Mouse (Mus musculus) bone marrow macrophage, adult 2 months (primary cell): Measurements from ENCODE around the gene Ctnnd2.

ENCODE experiments used
- CTCF ChIP-seq: IDR thresholded peaks from 2 replicates; pipeline ENCODE4 v1.5.1; 2012; ENCODE audit warnings: low read depth, mild to moderate bottlenecking, low read length, moderate library complexity
- POLR2A ChIP-seq: IDR thresholded peaks from 2 replicates; pipeline ENCODE4 v1.6.1; 2012; ENCODE audit warnings: mild to moderate bottlenecking, low read depth, low read length, borderline replicate concordance

DNA sequence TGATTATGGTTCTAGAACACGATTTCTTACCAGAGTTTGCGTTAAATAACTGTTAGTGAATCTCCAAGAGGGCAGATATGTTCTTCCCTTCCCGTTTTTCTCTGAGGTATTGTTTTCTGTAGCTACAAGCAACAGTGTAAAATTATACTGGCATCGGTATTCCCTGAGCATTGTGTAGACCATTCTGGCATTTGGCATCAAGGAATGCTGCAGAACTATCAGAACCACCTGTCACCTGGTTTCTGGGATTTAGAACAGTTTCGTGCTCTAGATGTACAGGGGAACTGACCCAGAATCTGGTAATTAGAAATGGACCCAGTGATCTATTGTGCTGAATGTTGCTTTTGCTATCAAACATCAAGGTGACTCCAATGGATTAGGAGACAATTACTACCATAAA is 250.8 kb downstream of the Ctnnd2 start:
- no peak for TF ChIP-seq POLR2A
- no peak for TF ChIP-seq CTCF
